Mouse (Mus musculus): ENCODE measurements around the gene Cdr2l. TPM values are rescaled to one million over a fixed set of nuclear protein-coding genes. Genes with fewer than 3 reads are reported as not detected.

Cdr2l gene
- polyA plus RNA-seq, 1 experiment from 2014 or later, result 19.9 TPM

DNA sequence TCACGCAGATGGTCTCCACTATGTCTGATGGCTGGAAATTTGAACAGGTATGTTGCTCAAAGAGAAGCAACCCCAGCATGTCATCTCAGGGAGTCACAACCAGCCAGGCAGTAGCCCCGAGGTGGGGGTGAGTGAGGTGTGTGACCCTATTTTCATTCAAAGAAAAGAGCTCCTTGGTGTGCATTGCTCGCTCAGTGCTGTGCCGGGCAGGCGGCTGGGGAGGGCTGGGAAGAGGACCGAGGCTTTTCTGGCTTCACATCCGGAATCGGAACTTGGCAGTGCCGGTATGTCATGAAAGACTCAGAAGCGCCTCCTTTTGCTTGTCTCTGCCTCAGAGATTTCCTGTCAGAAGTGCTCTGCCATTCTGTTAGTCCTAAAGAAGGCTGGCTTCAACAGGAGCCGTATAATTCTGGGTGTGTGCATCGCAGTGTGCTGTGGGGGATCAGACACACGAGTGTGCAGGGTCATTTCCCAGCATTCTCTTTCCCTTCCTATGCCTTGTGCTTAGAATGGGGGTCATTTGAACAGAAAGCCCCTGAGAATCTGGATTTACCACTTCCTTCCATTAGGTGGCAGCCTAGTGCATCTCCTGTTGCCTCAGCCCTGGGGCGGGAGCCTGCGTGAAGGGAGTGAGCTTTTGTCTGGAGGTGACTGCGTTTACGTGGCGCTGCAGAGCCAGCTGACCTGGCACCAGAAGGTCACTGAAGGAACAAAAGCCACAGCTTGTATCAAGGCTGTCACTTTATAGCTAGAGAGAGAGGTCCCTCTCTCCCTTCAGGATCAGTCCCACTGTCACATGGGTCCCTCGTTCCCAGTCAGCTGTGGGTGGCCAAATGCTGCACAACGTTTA, 46.0 kb downstream of the Cdr2l start:
- Histone ChIP-seq H3K4me1 (replicated peaks) (peaks cover 18% of the 10 kb centered on the region), H3K9me3 (no peaks in the 10 kb centered on the region), H3K27ac (peak overlapping the region; percentile 50; the same call in 1 of the 2 replicates), H3K9ac (replicated peaks) (no peak overlapping the region), H3K27me3 (no peaks in the 10 kb centered on the region), H3K36me3 (peaks cover 80% of the 10 kb centered on the region), H3K4me2 (peak overlapping the region; percentile 23; the same call in 1 of the 2 replicates), H3K4me3 (replicated peaks) (no peak overlapping the region)
- ATAC-seq (ENCODE audit: insufficient number of reproducible peaks, insufficient read depth, low FRiP score, low TSS enrichment, low read depth), result peak; percentile 37; the same call in 1 of the 2 replicates
- WGBS, result 43% methylated on average over 20 of the region's 20 CpGs

DNA sequence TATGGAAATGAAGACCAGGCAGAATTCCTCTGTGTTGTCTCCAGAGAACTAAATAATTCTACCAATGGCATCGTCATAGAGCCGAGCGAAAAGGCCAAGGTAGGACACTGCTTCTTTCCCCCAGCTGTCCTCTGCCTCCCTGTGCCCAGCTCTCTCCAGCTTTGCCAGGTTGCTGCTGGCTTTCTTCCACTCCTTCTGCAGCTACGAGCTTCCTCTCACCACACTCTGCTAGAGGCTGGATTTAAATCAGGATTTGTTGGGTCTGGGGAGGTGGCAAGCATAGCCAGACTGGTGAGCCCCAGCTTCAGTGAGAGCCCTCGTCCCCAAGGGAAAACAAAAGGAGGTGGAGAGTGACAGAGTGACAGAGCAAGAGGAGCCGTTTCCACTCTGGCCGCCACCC, 47.6 kb downstream of the Cdr2l start:
- Histone ChIP-seq H3K4me3 (replicated peaks) (no peak overlapping the region), H3K36me3 (peaks cover 80% of the 10 kb centered on the region), H3K4me2 (no peak overlapping the region), H3K4me1 (replicated peaks) (peaks cover 18% of the 10 kb centered on the region), H3K27ac (no peak overlapping the region), H3K27me3 (no peaks in the 10 kb centered on the region), H3K9ac (replicated peaks) (no peak overlapping the region), H3K9me3 (no peaks in the 10 kb centered on the region)
- no peak for ATAC-seq (ENCODE audit: insufficient number of reproducible peaks, insufficient read depth, low FRiP score, low TSS enrichment, low read depth)
- 91% methylated on average over 7 of the region's 7 CpGs for WGBS

DNA sequence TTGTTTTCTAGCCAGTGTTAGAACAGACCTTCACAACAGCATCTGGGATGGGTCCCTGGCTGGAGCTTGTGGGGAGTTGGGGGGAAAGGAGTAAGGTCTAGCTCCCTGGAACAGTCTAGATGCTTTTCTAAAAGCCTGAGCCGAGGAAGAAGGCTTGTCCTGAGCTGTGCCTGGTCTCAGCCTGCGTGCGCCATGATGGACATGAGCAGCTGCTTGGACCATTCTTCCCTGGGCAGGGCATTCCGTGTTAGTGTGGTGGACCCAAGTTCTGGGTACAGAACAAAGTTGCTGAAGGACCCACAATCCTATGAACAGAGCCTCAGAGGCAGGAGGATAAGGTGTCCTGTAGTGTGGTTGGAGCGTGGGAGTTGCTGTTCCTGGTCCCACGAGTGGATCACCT, 48.8 kb downstream of the Cdr2l start:
- Histone ChIP-seq H3K9ac (replicated peaks) (no peak overlapping the region), H3K27ac (no peak overlapping the region), H3K27me3 (no peaks in the 10 kb centered on the region), H3K36me3 (peaks cover 70% of the 10 kb centered on the region), H3K4me2 (no peak overlapping the region), H3K4me3 (replicated peaks) (no peak overlapping the region), H3K4me1 (replicated peaks) (peaks cover 12% of the 10 kb centered on the region), H3K9me3 (no peaks in the 10 kb centered on the region)
- 93% methylated on average over 6 of the region's 6 CpGs for whole genome bisulfite sequencing
- ATAC-seq (ENCODE audit: insufficient number of reproducible peaks, insufficient read depth, low FRiP score, low TSS enrichment, low read depth), result no peak

DNA sequence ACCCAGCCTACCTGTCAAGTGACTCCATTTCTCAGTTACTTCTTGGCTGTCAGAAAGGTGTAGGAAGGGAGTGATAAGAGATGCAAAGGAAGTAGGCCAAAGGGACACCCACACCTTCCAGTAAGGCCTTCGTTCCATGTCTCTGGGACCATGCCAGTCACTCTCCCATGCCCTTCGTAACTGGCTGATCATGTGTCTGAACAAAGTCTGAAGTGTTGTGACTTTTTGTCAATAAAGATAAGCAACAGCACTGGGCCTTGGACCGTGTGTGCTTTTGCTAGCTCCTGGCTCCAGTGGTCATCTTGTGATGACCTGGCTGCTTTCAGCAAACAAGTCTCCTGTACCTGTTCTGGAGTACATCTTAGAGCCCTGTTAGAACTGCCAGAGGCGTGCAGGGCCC, 51.1 kb downstream of the Cdr2l start:
- Histone ChIP-seq H3K27ac (no peak overlapping the region), H3K36me3 (peaks cover 49% of the 10 kb centered on the region)
- WGBS, result 79% methylated on average over 4 of the region's 4 CpGs

DNA sequence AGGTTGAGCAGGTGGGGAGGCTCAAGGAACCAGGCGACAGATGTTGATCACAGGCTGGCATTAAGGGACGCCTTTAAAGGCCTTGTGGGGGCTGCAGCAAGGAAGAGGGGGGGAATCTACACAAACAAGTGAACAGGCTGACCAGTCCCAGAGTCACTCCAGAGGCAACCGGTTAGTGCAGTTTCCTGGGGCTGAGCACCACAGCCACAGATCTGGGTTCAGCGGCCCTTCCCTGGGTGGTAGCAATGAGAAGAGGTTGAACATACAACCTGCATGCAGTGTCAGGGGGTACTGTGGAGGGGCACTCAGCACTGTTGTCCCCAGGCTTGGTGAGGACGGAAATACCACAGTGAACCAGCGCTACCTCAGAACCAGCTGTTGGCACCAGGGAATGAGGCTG, 51.6 kb downstream of the Cdr2l start:
- H3K4me2 ChIP-seq, result no peak overlapping the region
- no peak for ATAC-seq (ENCODE audit: insufficient number of reproducible peaks, insufficient read depth, low FRiP score, low TSS enrichment, low read depth)
- peaks cover 49% of the 10 kb centered on the region for H3K36me3 ChIP-seq

More for the DNA sequence above, 51.1 kb downstream of the Cdr2l start:
- Histone ChIP-seq H3K4me1 (replicated peaks) (peaks cover 19% of the 10 kb centered on the region), H3K4me3 (replicated peaks) (no peak overlapping the region), H3K9me3 (no peaks in the 10 kb centered on the region), H3K4me2 (no peak overlapping the region), H3K27me3 (no peaks in the 10 kb centered on the region), H3K9ac (replicated peaks) (no peak overlapping the region)
- ATAC-seq (ENCODE audit: insufficient number of reproducible peaks, insufficient read depth, low FRiP score, low TSS enrichment, low read depth), result no peak

DNA sequence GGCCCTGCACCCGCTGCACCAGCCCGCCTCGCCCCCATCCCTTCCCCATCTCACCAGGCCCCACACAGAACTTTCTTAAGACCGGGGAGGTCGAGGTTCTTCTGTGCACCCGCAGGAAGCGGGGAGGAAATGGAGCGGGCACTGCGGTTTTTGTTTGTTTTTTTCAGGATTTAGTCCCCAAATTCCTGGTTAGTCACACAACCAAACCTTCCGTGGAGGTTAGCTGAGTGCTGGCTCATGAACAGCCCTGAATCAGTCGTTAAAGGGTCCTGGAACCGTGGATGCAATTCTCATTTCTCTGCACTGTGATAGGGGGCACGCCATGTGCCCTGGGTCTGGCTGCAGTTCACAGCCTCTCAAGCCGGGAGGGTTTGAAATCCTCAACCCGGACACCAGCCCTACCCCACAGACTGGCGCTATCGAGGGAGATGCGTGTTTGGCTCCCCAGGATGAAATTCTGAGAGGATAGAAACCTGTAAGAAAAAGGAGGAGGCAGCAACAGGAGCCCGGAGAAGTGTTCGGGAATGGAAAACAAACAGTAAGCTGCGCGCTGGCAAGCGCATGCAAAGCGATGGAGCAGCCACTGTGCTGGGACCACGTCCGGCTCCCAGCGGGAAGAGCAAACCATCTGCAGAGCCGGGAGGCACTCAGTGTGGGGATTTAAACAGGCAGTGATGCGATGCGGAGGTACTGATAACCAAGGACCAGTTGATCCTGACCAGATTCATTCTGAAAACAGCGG, 54.1 kb downstream of the Cdr2l start:
- ATAC-seq (ENCODE audit: insufficient number of reproducible peaks, insufficient read depth, low FRiP score, low TSS enrichment, low read depth), result peak; percentile 54; the same call in 1 of the 2 replicates
- Histone ChIP-seq H3K9ac (replicated peaks) (peak overlapping the region; percentile 50), H3K4me1 (replicated peaks) (peaks cover 15% of the 10 kb centered on the region), H3K4me2 (peak overlapping the region; percentile 66), H3K27ac (peak overlapping the region; percentile 35; the same call in 1 of the 2 replicates), H3K4me3 (replicated peaks) (peak overlapping the region; percentile 33), H3K36me3 (peaks cover 26% of the 10 kb centered on the region), H3K9me3 (0 out of 2 replicates have a peak, but pooled peaks cover 6% of the 10 kb centered on the region), H3K27me3 (no peaks in the 10 kb centered on the region)
- WGBS, result 6% methylated on average over 31 of the region's 31 CpGs

More for the DNA sequence above, 51.6 kb downstream of the Cdr2l start:
- Histone ChIP-seq H3K27me3 (no peaks in the 10 kb centered on the region), H3K27ac (no peak overlapping the region), H3K4me1 (replicated peaks) (peaks cover 15% of the 10 kb centered on the region), H3K4me3 (replicated peaks) (no peak overlapping the region), H3K9me3 (no peaks in the 10 kb centered on the region), H3K9ac (replicated peaks) (no peak overlapping the region)
- whole genome bisulfite sequencing, result 82% methylated on average over 6 of the region's 6 CpGs

DNA sequence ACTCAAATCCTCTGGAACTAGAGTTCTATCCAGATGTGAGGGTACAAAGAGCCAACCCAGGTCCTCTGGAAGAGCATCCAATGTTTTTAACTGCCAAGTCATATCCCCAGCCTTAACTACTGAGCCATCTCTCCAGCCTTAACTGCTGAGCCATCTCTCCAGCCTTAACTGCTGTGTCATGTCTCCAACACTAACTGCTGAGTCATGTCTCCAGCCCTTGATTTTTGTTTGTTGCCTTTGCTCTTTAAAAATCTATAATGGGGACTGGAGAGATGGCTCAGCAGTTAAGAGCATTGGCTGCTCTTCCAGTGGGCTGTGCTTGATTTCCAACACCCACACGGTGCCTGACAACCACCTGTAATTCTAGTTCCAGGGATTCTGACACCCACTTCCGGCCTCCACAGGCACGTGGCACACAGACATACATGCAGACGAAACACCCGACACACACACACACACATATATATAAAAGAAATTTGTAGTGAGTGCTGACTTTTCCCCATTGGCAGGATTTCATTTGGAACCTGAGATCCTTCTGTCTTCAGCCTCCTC, 55.9 kb downstream of the Cdr2l start:
- ATAC-seq (ENCODE audit: insufficient number of reproducible peaks, insufficient read depth, low FRiP score, low TSS enrichment, low read depth), result no peak
- H3K27ac ChIP-seq, result no peak overlapping the region
- 0 out of 2 replicates have a peak, but pooled peaks cover 6% of the 10 kb centered on the region for H3K9me3 ChIP-seq
- H3K9ac ChIP-seq (replicated peaks), result no peak overlapping the region
- no peaks in the 10 kb centered on the region; the same call in 1 of the 2 replicates for H3K27me3 ChIP-seq
- H3K4me1 ChIP-seq (replicated peaks), result peaks cover 21% of the 10 kb centered on the region
- no peak overlapping the region for H3K4me3 ChIP-seq (replicated peaks)
- H3K4me2 ChIP-seq, result no peak overlapping the region
- 79% methylated on average over 5 of the region's 5 CpGs for WGBS
- peaks cover 7% of the 10 kb centered on the region for H3K36me3 ChIP-seq

DNA sequence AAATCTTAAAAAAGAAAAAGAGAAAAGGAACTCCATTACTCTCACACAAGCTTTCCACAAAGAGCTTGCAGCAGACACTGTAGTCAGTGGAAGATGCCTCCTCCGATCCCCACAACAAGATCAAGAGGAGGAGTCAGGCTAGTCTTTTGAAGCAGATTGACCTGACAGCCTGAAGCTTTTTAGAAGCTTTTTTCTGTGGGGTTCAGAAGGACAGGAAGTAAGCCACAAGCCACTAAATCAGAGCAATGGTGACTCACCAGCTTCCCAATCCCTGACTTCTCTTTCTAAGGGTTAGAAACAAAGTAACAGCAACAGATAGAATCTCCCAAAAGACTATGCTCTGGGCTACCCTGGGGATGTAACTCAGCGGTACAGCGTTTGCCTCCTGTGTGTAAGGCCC, 57.6 kb downstream of the Cdr2l start:
- no peaks in the 10 kb centered on the region for H3K36me3 ChIP-seq
- 0 out of 2 replicates have a peak, but pooled peaks cover 6% of the 10 kb centered on the region for H3K9me3 ChIP-seq
- H3K9ac ChIP-seq (replicated peaks), result no peak overlapping the region
- peaks cover 21% of the 10 kb centered on the region for H3K4me1 ChIP-seq (replicated peaks)
- H3K4me3 ChIP-seq (replicated peaks), result no peak overlapping the region
- no peak overlapping the region for H3K27ac ChIP-seq
- WGBS, result 83% methylated on average over 3 of the region's 3 CpGs
- ATAC-seq (ENCODE audit: insufficient number of reproducible peaks, insufficient read depth, low FRiP score, low TSS enrichment, low read depth), result no peak
- no peaks in the 10 kb centered on the region; the same call in 1 of the 2 replicates for H3K27me3 ChIP-seq
- H3K4me2 ChIP-seq, result no peak overlapping the region

DNA sequence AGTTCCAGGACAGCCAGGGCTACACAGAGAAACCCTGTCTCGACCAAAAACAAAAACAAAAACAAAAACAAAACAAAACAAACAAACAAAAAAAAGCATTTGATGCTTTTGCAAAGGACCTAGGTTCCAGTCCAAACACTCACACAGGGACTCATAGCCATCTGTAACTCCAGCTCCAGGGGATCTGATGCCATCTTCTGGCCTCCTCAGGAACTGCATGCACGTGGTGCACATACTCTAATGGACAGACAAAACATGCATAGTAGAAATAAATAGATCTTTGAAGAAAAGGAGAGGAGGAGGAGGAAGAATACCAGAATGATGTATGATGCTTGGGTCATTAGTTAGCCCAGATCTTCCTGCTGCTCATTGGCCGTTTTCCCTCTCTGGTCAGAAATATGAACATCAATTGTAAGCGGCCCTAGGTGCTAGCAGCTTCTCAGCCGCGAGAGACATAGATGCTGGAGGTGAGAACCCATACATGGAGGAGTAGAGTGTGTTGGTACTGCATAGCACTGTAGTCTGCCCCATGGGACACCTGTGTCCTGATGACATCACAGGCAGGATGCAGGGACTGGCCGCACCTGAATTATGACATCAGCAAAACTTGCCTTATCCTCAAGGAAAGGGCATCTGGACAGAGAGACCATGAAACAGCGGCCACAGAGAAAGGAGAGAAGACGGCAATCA, 58.3 kb downstream of the Cdr2l start, which contains the start of gene Trim80:
TSS of gene Trim80 (plus strand) at position 640 of the 690 bp plus-strand sequence.
- ATAC-seq (ENCODE audit: insufficient number of reproducible peaks, insufficient read depth, low FRiP score, low TSS enrichment, low read depth), result no peak
- H3K4me3 ChIP-seq (replicated peaks), result no peak within 1 kb of the TSS
- H3K4me2 ChIP-seq, result no peak within 1 kb of the TSS
- no peaks in the 10 kb centered on the region; the same call in none of the 2 replicates for H3K27me3 ChIP-seq
- no peak within 1 kb of the TSS for H3K27ac ChIP-seq
- H3K36me3 ChIP-seq, result no peaks in the 10 kb centered on the region
- H3K9ac ChIP-seq (replicated peaks), result no peak within 1 kb of the TSS
- peaks cover 21% of the 10 kb centered on the region for H3K4me1 ChIP-seq (replicated peaks)
- 93% methylated on average over 9 of the region's 9 CpGs for WGBS
- 0 out of 2 replicates have a peak, but pooled peaks cover 6% of the 10 kb centered on the region for H3K9me3 ChIP-seq

DNA sequence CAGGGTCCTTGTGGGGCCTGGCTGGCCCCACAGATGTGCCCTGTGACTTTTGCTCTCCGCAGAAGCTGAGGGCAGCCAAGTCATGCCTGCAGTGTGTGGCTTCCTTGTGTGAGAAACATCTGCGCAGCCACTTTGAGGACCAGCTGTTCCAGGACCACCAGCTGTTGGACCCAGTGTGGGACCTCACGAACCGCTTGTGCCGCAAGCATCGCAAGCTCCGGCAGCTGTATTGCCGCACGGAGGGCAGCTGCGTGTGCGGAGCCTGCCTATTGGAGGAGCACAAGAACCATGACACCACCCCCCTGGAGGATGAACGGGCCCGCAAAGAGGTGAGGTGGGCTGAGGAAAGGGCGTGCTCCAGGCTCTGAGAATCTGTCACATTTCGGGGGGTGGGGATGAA, 59.7 kb downstream of the Cdr2l start:
- H3K4me2 ChIP-seq, result no peak overlapping the region
- no peak overlapping the region for H3K4me3 ChIP-seq (replicated peaks)
- H3K27me3 ChIP-seq, result no peaks in the 10 kb centered on the region; the same call in none of the 2 replicates
- 0 out of 2 replicates have a peak, but pooled peaks cover 6% of the 10 kb centered on the region for H3K9me3 ChIP-seq
- no peak overlapping the region for H3K27ac ChIP-seq
- ATAC-seq (ENCODE audit: insufficient number of reproducible peaks, insufficient read depth, low FRiP score, low TSS enrichment, low read depth), result 0 out of 2 replicates have a peak, but pooled peaks have one; percentile 20
- no peak overlapping the region for H3K9ac ChIP-seq (replicated peaks)
- H3K4me1 ChIP-seq (replicated peaks), result peaks cover 9% of the 10 kb centered on the region
- WGBS, result 47% methylated on average over 15 of the region's 15 CpGs
- H3K36me3 ChIP-seq, result no peaks in the 10 kb centered on the region

Data from limb, embryonic 12.5 days (tissue).